Mouse (Mus musculus): Measurements from ENCODE around the gene Tmem273.

Tmem273 gene

DNA sequence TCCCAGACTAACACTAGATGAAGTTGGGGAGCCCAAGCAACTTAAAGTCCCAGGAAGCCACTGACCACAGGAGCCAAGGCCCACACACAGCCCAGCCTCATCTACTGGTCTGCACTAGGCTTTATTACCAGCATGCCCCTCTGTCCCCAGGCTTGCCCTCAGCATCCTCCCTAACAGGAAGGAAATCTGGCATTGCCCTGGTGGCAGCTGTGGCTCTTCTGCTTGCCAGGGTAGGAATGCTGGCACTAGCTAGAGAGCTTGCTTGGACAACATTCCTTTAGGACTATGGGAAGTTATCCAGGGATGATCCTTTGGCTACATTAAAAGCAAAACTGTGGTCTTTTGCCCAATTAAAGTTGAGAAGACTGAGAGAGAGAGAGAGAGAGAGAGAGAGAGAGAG, 24.3 kb downstream of the Tmem273 start:
- DNase-seq (ENCODE audit: low read depth in 1 of 2, low spot score in 2 of 2), result no peak

DNA sequence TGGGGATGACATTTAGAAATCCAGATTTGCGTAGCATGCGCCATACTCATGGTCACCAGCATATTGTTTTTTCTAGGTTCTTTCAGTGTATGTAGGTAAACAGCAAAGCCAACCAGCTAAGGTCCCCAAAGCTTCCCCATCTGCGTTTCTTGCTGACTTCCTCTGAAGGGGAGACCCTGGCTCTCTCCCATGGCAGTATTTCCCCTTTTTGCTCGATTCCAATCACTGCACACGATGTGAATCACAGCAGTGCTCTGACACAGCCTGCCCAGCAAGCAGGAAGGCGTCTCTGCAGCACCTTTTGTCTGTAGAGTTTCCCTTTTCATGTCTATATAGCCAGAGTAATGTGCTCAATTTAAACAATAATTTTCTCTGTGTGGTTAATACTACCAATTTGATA, 26.7 kb downstream of the Tmem273 start:
- no peak for DNase-seq (ENCODE audit: low read depth in 1 of 2, low spot score in 2 of 2)

GRCm38 (mm10) chr14:32814961-32815360, 29.2 kb downstream of the Tmem273 start:
- no peak for DNase-seq (ENCODE audit: low read depth in 1 of 2, low spot score in 2 of 2)

DNA sequence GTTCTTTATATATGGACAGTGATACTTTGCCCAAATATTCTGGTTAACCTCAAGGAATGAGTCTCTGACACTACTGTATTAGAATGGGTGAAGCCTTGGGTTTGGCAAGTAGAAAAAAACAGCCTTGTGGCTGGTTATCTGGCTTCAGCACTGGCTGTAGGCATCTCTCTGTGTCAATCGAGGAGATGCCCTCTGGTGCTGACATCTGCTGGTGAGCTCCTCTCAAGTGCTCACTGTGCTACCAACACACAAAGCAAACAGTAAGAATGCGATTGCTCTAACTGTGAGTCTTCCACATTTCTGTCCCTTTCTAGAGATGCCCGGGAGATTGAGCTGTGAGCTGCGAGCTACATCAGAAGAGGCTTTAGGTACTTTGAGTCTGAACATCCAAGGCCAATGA, 30.8 kb downstream of the Tmem273 start:
- DNase-seq (ENCODE audit: low read depth in 1 of 2, low spot score in 2 of 2), result no peak

- no peak for DNase-seq (ENCODE audit: low read depth in 1 of 2, low spot score in 2 of 2)
These were observed 31.5 kb downstream of the Tmem273 start for GRCm38 (mm10) chr14:32817258-32817657.

DNA sequence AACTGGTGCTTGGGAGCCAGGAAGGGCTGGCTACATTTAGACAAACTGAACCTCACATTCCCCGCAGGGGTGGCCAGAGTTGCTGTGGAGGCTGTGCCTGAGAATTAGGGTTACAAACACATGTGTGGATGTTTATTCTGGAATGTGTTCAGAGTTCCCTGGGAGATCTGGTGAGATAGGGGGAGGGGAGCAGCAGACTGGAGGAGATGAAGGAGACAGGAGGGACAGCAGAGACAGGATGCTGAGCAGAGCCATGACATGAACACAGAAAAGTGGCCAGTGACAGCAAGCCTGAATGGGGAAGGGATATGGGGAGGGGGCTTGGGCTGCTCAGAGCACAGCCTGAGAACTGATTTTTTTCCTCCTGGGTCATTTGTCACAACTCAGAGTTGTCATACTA, 33.5 kb downstream of the Tmem273 start:
- no peak for DNase-seq (ENCODE audit: low read depth in 1 of 2, low spot score in 2 of 2)

DNA sequence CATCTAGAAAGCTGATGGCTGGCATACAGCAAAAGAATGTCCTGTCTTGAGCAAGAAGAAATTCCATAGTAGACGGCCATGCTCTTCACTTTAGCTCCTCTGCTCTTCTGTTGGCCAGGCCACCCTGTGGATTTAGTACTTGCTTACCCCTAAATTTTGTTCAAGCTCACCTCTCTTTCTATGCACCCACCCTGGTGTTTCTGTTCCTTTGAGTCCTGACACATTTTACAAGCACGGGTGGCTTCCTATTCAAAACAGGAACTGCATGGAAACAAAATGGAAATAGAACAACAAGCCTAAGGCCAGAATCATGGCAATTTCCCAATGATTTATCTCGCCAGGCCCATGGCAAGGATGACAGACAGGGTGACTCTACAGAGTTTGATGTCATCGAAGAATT, 37.0 kb downstream of the Tmem273 start:
- DNase-seq (ENCODE audit: low read depth in 1 of 2, low spot score in 2 of 2), result no peak

DNA sequence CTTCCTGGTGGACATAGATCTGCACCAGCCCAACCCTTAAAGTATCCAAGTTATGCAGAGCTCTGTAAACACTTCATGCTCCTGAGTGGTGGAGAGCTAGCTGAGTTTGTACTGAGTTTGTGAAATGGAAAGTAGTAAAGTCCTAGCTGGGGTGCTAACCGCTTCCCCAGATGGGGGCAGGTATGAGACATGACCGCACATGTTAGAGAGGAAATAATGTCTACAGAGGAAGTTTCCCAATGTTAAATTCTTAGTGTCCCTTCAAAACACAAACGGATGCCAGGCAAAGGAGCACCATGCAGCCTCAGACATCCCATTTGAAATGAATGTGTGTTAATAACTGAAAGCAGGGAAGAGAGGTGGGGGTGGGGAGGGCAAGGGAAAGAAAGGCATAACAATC, 38.1 kb downstream of the Tmem273 start:
- no peak for DNase-seq (ENCODE audit: low read depth in 1 of 2, low spot score in 2 of 2)

GRCm38 (mm10) chr14:32824267-32825150, 38.7 kb downstream of the Tmem273 start:
- no peak for DNase-seq (ENCODE audit: low read depth in 1 of 2, low spot score in 2 of 2)

GRCm38 (mm10) chr14:32825426-32826032, 39.8 kb downstream of the Tmem273 start:
- no peak for DNase-seq (ENCODE audit: low read depth in 1 of 2, low spot score in 2 of 2)

GRCm38 (mm10) chr14:32827165-32827564, 41.4 kb downstream of the Tmem273 start:
- DNase-seq (ENCODE audit: low read depth in 1 of 2, low spot score in 2 of 2), result no peak

DNA sequence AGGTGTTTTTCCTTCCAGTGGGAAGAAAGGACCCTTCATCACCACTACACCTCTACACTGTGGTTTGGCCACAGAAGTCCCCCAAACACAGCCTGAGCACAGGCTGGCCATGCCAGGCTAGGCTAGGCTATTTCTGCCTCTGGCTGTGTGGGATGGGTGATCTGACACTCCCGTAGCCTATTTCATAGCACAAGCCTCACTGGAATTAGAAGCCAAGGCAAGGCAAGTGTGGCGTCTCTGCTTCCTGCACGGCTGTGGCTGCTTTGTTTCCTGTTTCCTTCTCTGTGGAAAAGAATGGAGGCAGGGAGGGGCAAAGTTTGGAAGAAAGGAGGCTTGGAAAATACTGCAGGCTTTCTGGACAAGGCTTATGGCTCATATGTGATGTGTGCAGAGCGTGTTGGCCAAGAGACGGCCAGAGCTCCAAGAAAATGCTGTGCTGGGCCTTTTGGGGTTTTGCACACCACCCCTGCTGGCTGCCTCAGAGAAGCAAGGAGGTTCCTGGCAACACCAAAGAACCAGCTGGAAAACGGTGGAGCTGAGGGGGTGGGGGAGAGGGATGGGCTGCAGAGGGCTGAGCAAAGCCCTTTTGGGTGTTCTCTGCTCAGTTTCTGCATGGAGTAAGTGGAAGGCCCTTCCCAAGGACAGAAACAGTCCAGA, 42.4 kb downstream of the Tmem273 start:
- no peak for DNase-seq (ENCODE audit: low read depth in 1 of 2, low spot score in 2 of 2)

DNA sequence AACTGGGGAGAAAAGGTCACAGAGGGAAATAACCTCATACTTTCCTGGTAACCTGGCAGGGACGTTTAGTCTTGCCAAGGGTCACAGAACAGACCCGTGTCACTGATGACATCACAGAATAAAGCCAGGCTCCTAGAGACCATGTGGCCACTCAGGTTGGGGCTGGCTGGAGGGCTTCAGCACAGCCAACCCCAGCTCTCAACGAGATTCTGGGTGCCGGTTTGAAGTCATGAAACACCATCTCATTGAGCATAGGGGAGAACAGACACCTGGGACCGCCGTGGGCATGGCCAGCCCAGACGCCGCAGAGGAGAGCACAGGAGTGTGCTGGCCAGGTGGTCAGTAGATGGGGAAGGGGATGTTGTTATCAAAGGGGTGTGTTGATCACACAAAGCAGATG, 48.1 kb downstream of the Tmem273 start, which contains the start of gene Fam170b:
TSS of gene Fam170b (plus strand) at position 116 of the 400 bp plus-strand sequence.
- no peak for DNase-seq (ENCODE audit: low read depth in 1 of 2, low spot score in 2 of 2)

- no peak for DNase-seq (ENCODE audit: low read depth in 1 of 2, low spot score in 2 of 2)
These were observed 49.4 kb downstream of the Tmem273 start for GRCm38 (mm10) chr14:32835181-32835580.

- no peak for DNase-seq (ENCODE audit: low read depth in 1 of 2, low spot score in 2 of 2)
These were observed 49.8 kb downstream of the Tmem273 start for GRCm38 (mm10) chr14:32835596-32835995.

DNA sequence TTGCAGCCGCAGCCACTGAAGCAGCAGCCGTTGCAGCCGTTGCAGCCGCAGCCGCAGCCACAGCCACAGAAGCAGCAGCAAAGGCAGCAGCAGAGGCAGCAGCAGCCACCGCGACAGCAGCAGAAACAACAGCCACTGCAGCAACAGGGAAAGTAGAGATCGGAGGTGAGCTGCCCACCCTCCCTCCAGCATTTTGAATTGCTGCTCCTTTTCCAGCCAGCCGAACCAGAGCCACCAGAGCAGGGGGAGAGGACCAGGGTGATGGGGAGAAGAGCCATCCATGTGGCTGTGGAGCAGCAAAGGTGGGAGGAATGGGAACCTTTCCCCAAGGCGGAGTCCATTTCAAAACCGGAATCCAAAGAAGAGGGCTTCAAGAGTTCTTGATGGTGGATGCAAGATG, 50.4 kb downstream of the Tmem273 start:
- no peak for DNase-seq (ENCODE audit: low read depth in 1 of 2, low spot score in 2 of 2)

DNA sequence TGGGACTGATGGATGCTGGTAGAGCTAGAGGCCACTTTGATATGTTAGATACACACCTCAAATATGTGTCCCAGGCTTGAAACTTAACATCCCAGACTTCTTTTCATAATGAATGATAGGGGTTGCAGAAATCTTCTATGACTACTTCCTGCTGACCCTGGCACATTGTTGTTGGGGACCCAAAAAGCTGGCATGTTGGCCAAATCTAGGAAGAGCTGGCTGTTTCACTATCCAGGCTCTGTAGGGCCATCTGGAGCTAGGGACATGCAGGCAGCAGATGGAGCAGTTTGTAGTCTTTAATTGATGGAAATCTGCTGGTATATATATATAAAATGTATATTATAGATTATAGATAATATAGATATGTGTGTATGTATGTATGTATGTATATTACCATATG, 56.3 kb downstream of the Tmem273 start:
- DNase-seq (ENCODE audit: low read depth in 1 of 2, low spot score in 2 of 2), result no peak

DNA sequence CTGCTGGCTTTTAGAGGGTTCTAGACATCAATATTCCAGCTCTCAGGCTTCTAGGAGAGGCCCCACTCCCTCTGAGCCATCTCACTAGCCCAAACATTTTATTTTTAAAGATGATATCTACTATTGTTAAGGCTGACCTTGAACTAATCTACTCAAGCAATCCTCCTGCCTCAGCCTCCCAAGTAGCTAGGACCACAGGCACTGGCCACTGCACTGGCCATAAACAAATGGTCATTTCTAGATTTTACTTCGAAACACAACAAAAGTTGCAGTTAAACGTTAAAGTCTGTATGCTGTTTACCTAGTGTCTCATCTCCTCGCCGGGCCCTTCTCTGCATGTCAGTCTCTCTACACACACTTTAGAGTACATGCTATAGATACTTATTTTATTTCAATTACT, 68.3 kb downstream of the Tmem273 start:
- DNase-seq (ENCODE audit: low read depth in 1 of 2, low spot score in 2 of 2), result no peak

DNA sequence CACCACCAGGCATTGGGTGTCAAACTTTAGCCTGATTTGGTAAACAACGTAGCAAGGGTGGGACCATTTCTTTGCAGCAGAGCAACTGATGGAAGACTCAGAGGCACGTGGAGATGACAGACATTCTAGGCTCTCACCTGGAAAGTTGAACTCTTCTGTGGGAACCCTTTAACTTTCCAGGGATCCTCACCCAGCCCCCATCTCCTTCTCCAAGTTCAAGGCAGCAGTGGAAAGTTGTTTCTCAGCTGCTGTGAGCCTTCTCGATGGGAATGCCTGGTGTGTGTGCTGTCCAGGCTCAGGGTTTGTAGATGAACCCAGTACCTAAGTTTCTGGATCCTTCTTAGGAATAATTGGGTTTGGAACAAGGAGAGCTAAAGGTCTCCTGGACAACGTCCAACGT, 70.5 kb downstream of the Tmem273 start:
- DNase-seq (ENCODE audit: low read depth in 1 of 2, low spot score in 2 of 2), result no peak

- no peak for DNase-seq (ENCODE audit: low read depth in 1 of 2, low spot score in 2 of 2)
These were observed 71.0 kb downstream of the Tmem273 start, which contains the start of gene Vstm4 for GRCm38 (mm10) chr14:32856681-32857328. TSS of gene Vstm4 (plus strand) at chr14:32856756.

- DNase-seq (ENCODE audit: low read depth in 1 of 2, low spot score in 2 of 2), result no peak
These were observed 72.6 kb downstream of the Tmem273 start for GRCm38 (mm10) chr14:32858361-32858760.

All from monocyte, adult 2 months (primary cell).